ENCODE assay signal across 13 mouse cellular contexts in the genomic region with DNA sequence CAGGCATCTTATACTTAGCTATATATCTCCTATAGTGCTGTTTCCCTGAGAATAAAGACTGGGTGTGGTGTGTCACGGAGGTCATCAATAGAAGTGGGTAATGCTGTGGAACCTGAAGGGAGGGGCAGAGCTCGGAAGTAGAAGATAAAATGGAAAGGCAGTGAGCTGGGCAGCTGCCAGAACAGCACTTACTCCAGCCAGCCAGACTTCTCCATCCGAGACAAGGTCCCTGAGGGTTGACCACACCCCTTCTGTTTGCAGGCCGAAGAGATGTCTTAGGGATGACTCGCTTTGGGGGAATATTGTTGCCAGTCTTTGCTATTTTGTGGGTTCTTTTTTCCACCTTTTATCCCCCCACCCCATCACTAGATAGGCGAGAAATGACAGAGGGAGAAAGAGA. TPM values are rescaled to one million over a fixed set of nuclear protein-coding genes. Genes with fewer than 3 reads are reported as not detected.
DNase-seq lines count a peak whose midpoint lies in the region; ATAC-seq and TF ChIP-seq lines count a peak whose summit lies in the region.
"Had no signal": no experiment of that assay in that cellular context is flagged by ENCODE, and none has a peak within 500 bp of the region (broad histone marks: within the 10 kb centered on the region; RNA-seq: fewer than 3 reads in every experiment).

No protein-coding gene starts in this region.

- H3K9me3 ChIP-seq in heart, embryonic 14.5 days (ENCODE audit: control insufficient read depth, low read length): no peaks in the 10 kb centered on the region
- H3K9me3 ChIP-seq in stomach, postnatal 0 days (ENCODE audit: control insufficient read depth, low read length): no peaks in the 10 kb centered on the region
- no peaks in the 10 kb centered on the region for H3K9me3 ChIP-seq in hindbrain, postnatal 0 days (ENCODE audit: low read length)
- H3K9me3 ChIP-seq: forebrain, embryonic 13.5 days; midbrain, embryonic 12.5 days; neural tube, embryonic 12.5 days had no signal

- H3K36me3 ChIP-seq in heart, embryonic 14.5 days (ENCODE audit: control insufficient read depth, insufficient read depth, low read length): no peaks in the 10 kb centered on the region
- H3K36me3 ChIP-seq in stomach, postnatal 0 days (ENCODE audit: control insufficient read depth, insufficient read depth, low read length): no peaks in the 10 kb centered on the region
- H3K36me3 ChIP-seq in hindbrain, postnatal 0 days (ENCODE audit: insufficient read depth, low read length): no peaks in the 10 kb centered on the region
- H3K36me3 ChIP-seq: midbrain, embryonic 12.5 days had no signal

- H3K27ac ChIP-seq in heart, embryonic 14.5 days (replicated peaks in 1 of 2; ENCODE audit: control insufficient read depth in 1 of 2, insufficient read depth in 1 of 2, low read depth in 2 of 2, low read length in 2 of 2): no peak overlapping the region
- no peak overlapping the region for H3K27ac ChIP-seq in stomach, postnatal 0 days (replicated peaks)
- H3K27ac ChIP-seq in hindbrain, postnatal 0 days: no peak overlapping the region
- H3K27ac ChIP-seq: forebrain, embryonic 13.5 days; liver, embryonic 14.5 days; midbrain, embryonic 12.5 days; neural tube, embryonic 12.5 days had no signal

- TF ChIP-seq EP300 in stomach, postnatal 0 days (optimal IDR thresholded peaks at IDR 0.05): no peak

- H3K4me3 ChIP-seq in heart, embryonic 14.5 days (ENCODE audit: control insufficient read depth in 1 of 2, insufficient read depth in 1 of 2, low read depth in 1 of 2, low read length in 2 of 2): no peak overlapping the region
- H3K4me3 ChIP-seq in stomach, postnatal 0 days (ENCODE audit: low read depth, low read length): no peak overlapping the region
- H3K4me3 ChIP-seq in hindbrain, postnatal 0 days (ENCODE audit: low read length): no peak overlapping the region
- H3K4me3 ChIP-seq: forebrain, embryonic 13.5 days; midbrain, embryonic 12.5 days; neural tube, embryonic 12.5 days had no signal

- no peak overlapping the region for H3K9ac ChIP-seq in heart, embryonic 14.5 days (ENCODE audit: low read length)
- H3K9ac ChIP-seq in stomach, postnatal 0 days (ENCODE audit: low read length): no peak overlapping the region
- H3K9ac ChIP-seq in hindbrain, postnatal 0 days (replicated peaks; ENCODE audit: low read length): no peak overlapping the region
- H3K9ac ChIP-seq: forebrain, embryonic 13.5 days; liver, embryonic 14.5 days; midbrain, embryonic 12.5 days; neural tube, embryonic 12.5 days had no signal

- no peak for ATAC-seq in heart, embryonic 14.5 days (ENCODE audit: insufficient number of reproducible peaks, insufficient read depth, low FRiP score, low read depth)
- ATAC-seq in stomach, postnatal 0 days (ENCODE audit: low FRiP score, low TSS enrichment): peak; percentile 80
- ATAC-seq in hindbrain, postnatal 0 days: no peak
- ATAC-seq: forebrain, embryonic 13.5 days had no signal

- 9% methylated on average over 6 of the region's 6 CpGs for whole genome bisulfite sequencing in heart, embryonic 14.5 days
- WGBS in stomach, postnatal 0 days: 23% methylated on average over 6 of the region's 6 CpGs
- 57% methylated on average over 6 of the region's 6 CpGs for WGBS in hindbrain, postnatal 0 days

- DNase-seq in heart, adult 18-20 months: peak; percentile 43 to 49
- DNase-seq in heart, adult 8-10 months (ENCODE audit: low spot score): no peak
- DNase-seq in urinary bladder, postnatal 14 days (ENCODE audit: low spot score): peak; percentile 37
- no peak for DNase-seq in urinary bladder, adult 2 months (ENCODE audit: low spot score)
- DNase-seq in stomach, postnatal 0 days (ENCODE audit: low spot score): peak; percentile 70
- no peak for DNase-seq in frontal cortex, adult 2 months (ENCODE audit: extremely low spot score in 1 of 2, low spot score in 1 of 2)
- no peak for DNase-seq in hindbrain, postnatal 0 days (ENCODE audit: low spot score)
- DNase-seq: cerebellum, adult 11-12 months had no signal

- no peaks in the 10 kb centered on the region for H3K27me3 ChIP-seq in heart, embryonic 14.5 days (ENCODE audit: control insufficient read depth, insufficient read depth, low read length)
- H3K27me3 ChIP-seq in stomach, postnatal 0 days (ENCODE audit: control insufficient read depth, insufficient read depth, low read length): no peaks in the 10 kb centered on the region
- H3K27me3 ChIP-seq in hindbrain, postnatal 0 days (ENCODE audit: insufficient read depth, low read length): no peaks in the 10 kb centered on the region
- H3K27me3 ChIP-seq: forebrain, embryonic 13.5 days; midbrain, embryonic 12.5 days; neural tube, embryonic 12.5 days had no signal

- peaks cover 2 to 7% of the 10 kb centered on the region in 2 experiments; a peak in 3 of 4 replicates for H3K4me1 ChIP-seq in heart, embryonic 14.5 days (ENCODE audit: control insufficient read depth in 2 of 2, insufficient read depth in 2 of 2, low read length in 2 of 2)
- H3K4me1 ChIP-seq in stomach, postnatal 0 days (replicated peaks; ENCODE audit: control insufficient read depth, insufficient read depth): peaks cover 3% of the 10 kb centered on the region; the same call in 1 of the 2 replicates
- no peaks in the 10 kb centered on the region for H3K4me1 ChIP-seq in hindbrain, postnatal 0 days (ENCODE audit: insufficient read depth, low read length)
- H3K4me1 ChIP-seq: forebrain, embryonic 13.5 days; midbrain, embryonic 12.5 days had no signal

- TF ChIP-seq CTCF in stomach, postnatal 0 days (IDR thresholded peaks at IDR 0.05; ENCODE audit: low read depth): no peak
- no peak for TF ChIP-seq CTCF in hindbrain, postnatal 0 days (IDR thresholded peaks at IDR 0.05; ENCODE audit: low read depth)

- H3K4me2 ChIP-seq in heart, embryonic 14.5 days (ENCODE audit: low read length): peak overlapping the region; percentile 26; the same call in 1 of the 2 replicates
- no peak overlapping the region for H3K4me2 ChIP-seq in stomach, postnatal 0 days (replicated peaks; ENCODE audit: low read depth)
- H3K4me2 ChIP-seq in hindbrain, postnatal 0 days (ENCODE audit: low read depth, low read length): no peak overlapping the region
- H3K4me2 ChIP-seq: forebrain, embryonic 13.5 days; midbrain, embryonic 12.5 days; neural tube, embryonic 12.5 days had no signal

RNA-seq across cellular contexts. Expression of gene Akap12, which starts 11.9 kb away (rescaled TPM):
- 10 to 100 TPM; 21.0 to 25.9 TPM for total RNA-seq in heart, adult 18-20 months (2021)
- 10 to 100 TPM; 18.1 to 24.4 (median 23.3) TPM for total RNA-seq in heart, adult 8-10 months (2022)
- polyA plus RNA-seq in urinary bladder, adult 2 months (2012; rRNA removed): 74.0 and 110 TPM in 2 replicates
- polyA plus RNA-seq in heart, embryonic 14.5 days (2014; fragmentation: Nextera tagmentation; extraction: Ambion mirVana): 28.3 and 34.7 TPM in 2 replicates
- polyA plus RNA-seq in stomach, postnatal 0 days (2015; fragmentation: Nextera tagmentation; extraction: Ambion mirVana): 23.1 and 25.5 TPM in 2 replicates
- polyA plus RNA-seq in frontal cortex, adult 2 months (2012; rRNA removed): 14.2 and 14.4 TPM in 2 replicates
- 32.9 and 40.4 TPM in 2 replicates for total RNA-seq in hindbrain, postnatal 0 days (2014; rRNA removed)
- 35.7 and 35.9 TPM in 2 replicates for polyA plus RNA-seq in hindbrain, postnatal 0 days (2015; fragmentation: Nextera tagmentation; extraction: Ambion mirVana)

Comparison
In these comparisons a context has a peak if more than half of its experiments do, and no peak if none do; other contexts are left out.
1. DNase-seq: peak in heart, adult 18-20 months (2 of 2), urinary bladder, postnatal 14 days (single experiment) and stomach, postnatal 0 days (single experiment); none in heart, adult 8-10 months (single experiment), urinary bladder, adult 2 months (single experiment), frontal cortex, adult 2 months (0 of 2) and hindbrain, postnatal 0 days (single experiment).